Mouse (Mus musculus) CD4-positive naive resting alpha-beta T cell, adult 57 days (primary cell): Measurements from ENCODE around the gene Vegfa. TPM values are rescaled to one million over a fixed set of nuclear protein-coding genes. Genes with fewer than 3 reads are reported as not detected.

Experiments
- total RNA-seq: library from RNA; stranded (reverse); gene quantifications from one replicate; pipeline ENCODE4 v1.2.4, GENCODE M21; 2023

The Vegfa gene
- 3.5 TPM for total RNA-seq

DNA sequence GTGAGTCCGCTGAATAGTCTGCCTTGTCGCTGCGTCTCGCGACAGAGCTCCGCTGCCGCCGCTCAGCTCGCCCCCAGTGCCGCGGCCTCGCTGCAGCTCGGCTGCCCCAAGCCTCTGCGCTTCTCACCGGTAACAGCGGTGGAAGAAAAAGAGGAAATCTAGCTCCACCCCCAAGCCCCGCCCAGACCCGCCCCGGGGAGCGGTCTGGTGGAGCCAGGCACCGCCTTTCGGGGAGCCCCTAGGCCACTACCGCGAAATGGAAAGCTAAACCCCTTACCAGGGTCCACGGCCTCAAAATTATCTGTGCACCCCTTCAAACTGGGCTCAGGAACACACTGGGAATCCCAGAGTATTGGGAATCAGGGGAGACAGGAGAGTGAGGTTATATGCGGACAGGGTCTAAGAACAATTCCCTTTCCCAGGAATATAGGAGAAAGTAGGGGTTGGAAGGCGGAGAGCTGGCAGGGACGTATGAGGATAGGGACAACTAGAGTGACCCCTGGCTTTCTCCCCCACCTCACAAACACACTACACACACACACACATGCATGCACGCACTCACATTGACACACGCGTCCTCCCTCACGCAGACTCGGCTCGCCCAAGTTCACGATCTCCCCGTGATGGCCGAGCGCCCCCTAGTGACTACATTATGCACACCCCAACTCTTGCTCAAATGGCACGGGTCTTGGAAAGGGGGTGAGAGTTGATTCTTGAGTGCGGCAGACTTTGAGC is at the start of gene Vegfa:
Gene Vegfa (minus strand): TSS at position 113 of the 735 bp plus-strand sequence.

Other genes starting within 250 kb of the Vegfa start
- gene Mrps18a, start 78.6 kb upstream of the Vegfa start, total RNA-seq: 52.9 TPM
- not detected for gene Rsph9, start 111.8 kb upstream of the Vegfa start, total RNA-seq
- 26.2 TPM for gene Mad2l1bp, start 121.2 kb upstream of the Vegfa start, total RNA-seq
- 174 TPM for gene Gtpbp2, start 128.7 kb upstream of the Vegfa start, total RNA-seq
- gene Polh, start 170.3 kb upstream of the Vegfa start, total RNA-seq: 13.6 TPM
- 36.9 TPM for gene Xpo5, start 170.4 kb upstream of the Vegfa start, total RNA-seq
- gene Polr1c, start 215.7 kb upstream of the Vegfa start, total RNA-seq: 60.4 TPM
- gene Yipf3, start 215.7 kb upstream of the Vegfa start, total RNA-seq: 114 TPM
- gene Lrrc73, start 221.2 kb upstream of the Vegfa start, total RNA-seq: 2.2 TPM